Mouse (Mus musculus): Measurements from ENCODE around the gene Gadd45b.
A peak's percentile ranks its signal among the peaks of the same experiment; 100 is the strongest.

Gadd45b gene

GRCm38 (mm10) chr10:80950314-80950713 is 20.4 kb downstream of the Gadd45b start:
- no peaks in the 10 kb centered on the region for H3K27me3 ChIP-seq (ENCODE audit: control insufficient read depth, insufficient read depth, low read length, poor library complexity, severe bottlenecking)
- DNase-seq (ENCODE audit: low read depth, low spot score): no peak
- H3K36me3 ChIP-seq (ENCODE audit: control insufficient read depth, insufficient read depth, low read length, poor library complexity, severe bottlenecking): no peaks in the 10 kb centered on the region

- DNase-seq (ENCODE audit: low read depth, low spot score): no peak
- no peaks in the 10 kb centered on the region for H3K27me3 ChIP-seq (ENCODE audit: control insufficient read depth, insufficient read depth, low read length, poor library complexity, severe bottlenecking)
- H3K36me3 ChIP-seq (ENCODE audit: control insufficient read depth, insufficient read depth, low read length, poor library complexity, severe bottlenecking): no peaks in the 10 kb centered on the region
These were observed 22.0 kb downstream of the Gadd45b start for GRCm38 (mm10) chr10:80951761-80952390.

GRCm38 (mm10) chr10:80952449-80952848 is 22.6 kb downstream of the Gadd45b start:
- no peak for DNase-seq (ENCODE audit: low read depth, low spot score)
- no peaks in the 10 kb centered on the region for H3K27me3 ChIP-seq (ENCODE audit: control insufficient read depth, insufficient read depth, low read length, poor library complexity, severe bottlenecking)
- no peaks in the 10 kb centered on the region for H3K36me3 ChIP-seq (ENCODE audit: control insufficient read depth, insufficient read depth, low read length, poor library complexity, severe bottlenecking)

- no peak for DNase-seq (ENCODE audit: low read depth, low spot score)
- no peaks in the 10 kb centered on the region for H3K36me3 ChIP-seq (ENCODE audit: control insufficient read depth, insufficient read depth, low read length, poor library complexity, severe bottlenecking)
- no peaks in the 10 kb centered on the region for H3K27me3 ChIP-seq (ENCODE audit: control insufficient read depth, insufficient read depth, low read length, poor library complexity, severe bottlenecking)
These were observed 24.5 kb downstream of the Gadd45b start for GRCm38 (mm10) chr10:80954415-80954814.

GRCm38 (mm10) chr10:80954843-80955242 is 25.0 kb downstream of the Gadd45b start:
- H3K27me3 ChIP-seq (ENCODE audit: control insufficient read depth, insufficient read depth, low read length, poor library complexity, severe bottlenecking): no peaks in the 10 kb centered on the region
- no peak for DNase-seq (ENCODE audit: low read depth, low spot score)
- no peaks in the 10 kb centered on the region for H3K36me3 ChIP-seq (ENCODE audit: control insufficient read depth, insufficient read depth, low read length, poor library complexity, severe bottlenecking)

GRCm38 (mm10) chr10:80955536-80955935 is 25.7 kb downstream of the Gadd45b start:
- Histone ChIP-seq H3K27me3 (ENCODE audit: control insufficient read depth, insufficient read depth, low read length, poor library complexity, severe bottlenecking) (no peaks in the 10 kb centered on the region), H3K36me3 (ENCODE audit: control insufficient read depth, insufficient read depth, low read length, poor library complexity, severe bottlenecking) (no peaks in the 10 kb centered on the region)
- peak; percentile 82 for DNase-seq (ENCODE audit: low read depth, low spot score)

GRCm38 (mm10) chr10:80956385-80956784 is 26.5 kb downstream of the Gadd45b start:
- no peaks in the 10 kb centered on the region for H3K27me3 ChIP-seq (ENCODE audit: control insufficient read depth, insufficient read depth, low read length, poor library complexity, severe bottlenecking)
- H3K36me3 ChIP-seq (ENCODE audit: control insufficient read depth, insufficient read depth, low read length, poor library complexity, severe bottlenecking): no peaks in the 10 kb centered on the region
- DNase-seq (ENCODE audit: low read depth, low spot score): no peak

- no peaks in the 10 kb centered on the region for H3K27me3 ChIP-seq (ENCODE audit: control insufficient read depth, insufficient read depth, low read length, poor library complexity, severe bottlenecking)
- no peak for DNase-seq (ENCODE audit: low read depth, low spot score)
- H3K36me3 ChIP-seq (ENCODE audit: control insufficient read depth, insufficient read depth, low read length, poor library complexity, severe bottlenecking): no peaks in the 10 kb centered on the region
These were observed 27.0 kb downstream of the Gadd45b start for GRCm38 (mm10) chr10:80956901-80957300.

GRCm38 (mm10) chr10:80957791-80958190 is 27.9 kb downstream of the Gadd45b start:
- no peak for DNase-seq (ENCODE audit: low read depth, low spot score)
- Histone ChIP-seq H3K27me3 (ENCODE audit: control insufficient read depth, insufficient read depth, low read length, poor library complexity, severe bottlenecking) (no peaks in the 10 kb centered on the region), H3K36me3 (ENCODE audit: control insufficient read depth, insufficient read depth, low read length, poor library complexity, severe bottlenecking) (no peaks in the 10 kb centered on the region)

- DNase-seq (ENCODE audit: low read depth, low spot score): no peak
- Histone ChIP-seq H3K27me3 (ENCODE audit: control insufficient read depth, insufficient read depth, low read length, poor library complexity, severe bottlenecking) (no peaks in the 10 kb centered on the region), H3K36me3 (ENCODE audit: control insufficient read depth, insufficient read depth, low read length, poor library complexity, severe bottlenecking) (no peaks in the 10 kb centered on the region)
These were observed 29.2 kb downstream of the Gadd45b start for GRCm38 (mm10) chr10:80958979-80959637.

- H3K36me3 ChIP-seq (ENCODE audit: control insufficient read depth, insufficient read depth, low read length, poor library complexity, severe bottlenecking): no peaks in the 10 kb centered on the region
- H3K27me3 ChIP-seq (ENCODE audit: control insufficient read depth, insufficient read depth, low read length, poor library complexity, severe bottlenecking): no peaks in the 10 kb centered on the region
- DNase-seq (ENCODE audit: low read depth, low spot score): peak; percentile 58
These were observed 31.0 kb downstream of the Gadd45b start for GRCm38 (mm10) chr10:80960551-80961508.

GRCm38 (mm10) chr10:80962051-80962472 is 32.2 kb downstream of the Gadd45b start:
- H3K27me3 ChIP-seq (ENCODE audit: control insufficient read depth, insufficient read depth, low read length, poor library complexity, severe bottlenecking): no peaks in the 10 kb centered on the region
- DNase-seq (ENCODE audit: low read depth, low spot score): no peak
- no peaks in the 10 kb centered on the region for H3K36me3 ChIP-seq (ENCODE audit: control insufficient read depth, insufficient read depth, low read length, poor library complexity, severe bottlenecking)

- no peaks in the 10 kb centered on the region for H3K36me3 ChIP-seq (ENCODE audit: control insufficient read depth, insufficient read depth, low read length, poor library complexity, severe bottlenecking)
- no peaks in the 10 kb centered on the region for H3K27me3 ChIP-seq (ENCODE audit: control insufficient read depth, insufficient read depth, low read length, poor library complexity, severe bottlenecking)
- no peak for DNase-seq (ENCODE audit: low read depth, low spot score)
These were observed 32.7 kb downstream of the Gadd45b start for GRCm38 (mm10) chr10:80962585-80962984.

GRCm38 (mm10) chr10:80963031-80963975 is 33.4 kb downstream of the Gadd45b start:
- H3K27me3 ChIP-seq (ENCODE audit: control insufficient read depth, insufficient read depth, low read length, poor library complexity, severe bottlenecking): no peaks in the 10 kb centered on the region
- no peak for DNase-seq (ENCODE audit: low read depth, low spot score)
- no peaks in the 10 kb centered on the region for H3K36me3 ChIP-seq (ENCODE audit: control insufficient read depth, insufficient read depth, low read length, poor library complexity, severe bottlenecking)
